Mouse (Mus musculus) hindbrain, embryonic 14.5 days (tissue): ENCODE data around the gene Ncor2. TPM values are rescaled to one million over a fixed set of nuclear protein-coding genes. Genes with fewer than 3 reads are reported as not detected.

Experiments
- ATAC-seq: fragments of 200-750 bp; cut with Nextera tagmentation; 2 replicates; pipeline ENCODE4 v1.8.0; 2017; ENCODE audit warnings: moderate number of reproducible peaks, mild to moderate bottlenecking, moderate TSS enrichment, moderate library complexity; ENCODE audit not compliant: low FRiP score
- DNase-seq: peaks from one replicate; pipeline ENCODE4 v3.0.0-alpha.2; 2015; ENCODE audit warnings: low spot score
- H3K27ac ChIP-seq: fragments of 300-500 bp; sonication (generic); 2 replicates; pipeline ENCODE4 v1.5.1; 2014; ENCODE audit warnings: mild to moderate bottlenecking, moderate library complexity
- H3K27me3 ChIP-seq: fragments of 300-500 bp; sonication (generic); 2 replicates; pipeline ENCODE4 v1.6.1; 2014; ENCODE audit warnings: mild to moderate bottlenecking, low read length, mixed read lengths; ENCODE audit not compliant: control insufficient read depth, insufficient read depth
- H3K36me3 ChIP-seq: fragments of 300-500 bp; sonication (generic); replicated peaks from 2 replicates; pipeline ENCODE4 v1.6.1; 2014; ENCODE audit not compliant: control insufficient read depth, insufficient read depth
- H3K4me1 ChIP-seq: fragments of 300-500 bp; sonication (generic); replicated peaks from 2 replicates; pipeline ENCODE4 v1.6.1; 2014; ENCODE audit warnings: antibody characterized with exemption, low read length, mixed read lengths; ENCODE audit not compliant: control insufficient read depth, insufficient read depth
- H3K4me2 ChIP-seq: fragments of 300-500 bp; sonication (generic); replicated peaks from 2 replicates; pipeline ENCODE4 v1.6.1; 2014; ENCODE audit warnings: mild to moderate bottlenecking, moderate library complexity
- H3K4me3 ChIP-seq: fragments of 300-500 bp; sonication (generic); replicated peaks from 2 replicates; pipeline ENCODE4 v1.5.1; 2014; ENCODE audit warnings: mild to moderate bottlenecking, low read length
- H3K9ac ChIP-seq: fragments of 300-500 bp; sonication (generic); 2 replicates; pipeline ENCODE4 v1.6.1; 2014
- H3K9me3 ChIP-seq: fragments of 300-500 bp; sonication (generic); 2 replicates; pipeline ENCODE4 v1.6.1; 2016; ENCODE audit warnings: low read length; ENCODE audit not compliant: control insufficient read depth
- WGBS: fragments of 180-500 bp; shearing (Covaris S2); extraction: QIAGEN DNeasy Blood & Tissue Kit; methylation state at CpG from one replicate; pipeline ENCODE4 v1.1.7; 2014; 5-methylcytosine and 5-hydroxymethylcytosine counted together
- polyA plus RNA-seq: library from polyadenylated mRNA; unstranded; fragments of >200 nt; fragmentation: Nextera tagmentation; extraction: Ambion mirVana; gene quantifications from 2 replicates; pipeline ENCODE4 v1.2.1, GENCODE M21; 2014

Gene Ncor2
- polyA plus RNA-seq, 1 experiment from 2014 or later, result 27.4 TPM

- ATAC-seq, result no peak
- WGBS, result 19% methylated on average over 23 of the region's 23 CpGs
Measured at GRCm38 (mm10) chr5:125183321-125184003, 4.4 kb upstream of the Ncor2 start.

GRCm38 (mm10) chr5:125180630-125181263 is 1.7 kb upstream of the Ncor2 start:
- DNase-seq, result no peak
- no peak overlapping the region for H3K27ac ChIP-seq

More at GRCm38 (mm10) chr5:125183321-125184003, 4.4 kb upstream of the Ncor2 start:
- Histone ChIP-seq H3K4me3 (no peak overlapping the region), H3K4me2 (peak overlapping the region; percentile 25), H3K9me3 (no peaks in the 10 kb centered on the region), H3K4me1 (peaks cover 12% of the 10 kb centered on the region), H3K36me3 (no peaks in the 10 kb centered on the region), H3K9ac (no peak overlapping the region), H3K27me3 (peaks cover 5% of the 10 kb centered on the region; the same call in 1 of the 2 replicates), H3K27ac (no peak overlapping the region)
- DNase-seq, result no peak

GRCm38 (mm10) chr5:125179735-125180629 is 963 bp upstream of the Ncor2 start:
- DNase-seq, result no peak
- H3K4me1 ChIP-seq, result peaks cover 38% of the 10 kb centered on the region

More at GRCm38 (mm10) chr5:125180630-125181263, 1.7 kb upstream of the Ncor2 start:
- no peaks in the 10 kb centered on the region for H3K36me3 ChIP-seq
- H3K4me3 ChIP-seq, result no peak overlapping the region
- no peak overlapping the region for H3K9ac ChIP-seq
- no peak for ATAC-seq
- peaks cover 5% of the 10 kb centered on the region; the same call in 1 of the 2 replicates for H3K27me3 ChIP-seq
- 81% methylated on average over 6 of the region's 6 CpGs for WGBS
- no peaks in the 10 kb centered on the region for H3K9me3 ChIP-seq
- H3K4me2 ChIP-seq, result no peak overlapping the region
- peaks cover 30% of the 10 kb centered on the region for H3K4me1 ChIP-seq

GRCm38 (mm10) chr5:125178171-125179006 is 630 bp downstream of the Ncor2 start:
- Histone ChIP-seq H3K9me3 (no peaks in the 10 kb centered on the region), H3K4me2 (peak overlapping the region; percentile 86), H3K4me1 (peaks cover 51% of the 10 kb centered on the region), H3K9ac (peak overlapping the region; percentile 87), H3K27me3 (no peaks in the 10 kb centered on the region), H3K27ac (peak overlapping the region; percentile 92), H3K36me3 (no peaks in the 10 kb centered on the region), H3K4me3 (peak overlapping the region; percentile 78)
- DNase-seq, result no peak
- ATAC-seq, result peak; percentile 15
- WGBS, result under 1% methylated on average over 57 of the region's 60 CpGs

More at GRCm38 (mm10) chr5:125179735-125180629, 963 bp upstream of the Ncor2 start:
- 2% methylated on average over 19 of the region's 25 CpGs for WGBS
- Histone ChIP-seq H3K36me3 (no peaks in the 10 kb centered on the region), H3K9me3 (no peaks in the 10 kb centered on the region), H3K4me3 (peak overlapping the region; percentile 78), H3K9ac (peak overlapping the region; percentile 46), H3K27ac (peak overlapping the region; percentile 92), H3K27me3 (peaks cover under 1% of the 10 kb centered on the region; the same call in 1 of the 2 replicates), H3K4me2 (peak overlapping the region; percentile 57)
- ATAC-seq, result peak; percentile 22; the same call in 1 of the 2 replicates

- ATAC-seq (peak; percentile 29; the same call in 1 of the 2 replicates), DNase-seq (peak; percentile 80)
- Histone ChIP-seq H3K9ac (peak overlapping the region; percentile 87), H3K4me2 (peak overlapping the region; percentile 86), H3K27ac (peak overlapping the region; percentile 92), H3K9me3 (no peaks in the 10 kb centered on the region), H3K4me1 (peaks cover 59% of the 10 kb centered on the region), H3K27me3 (no peaks in the 10 kb centered on the region), H3K4me3 (peak overlapping the region; percentile 78), H3K36me3 (no peaks in the 10 kb centered on the region)
- under 1% methylated on average over 42 of the region's 44 CpGs for WGBS
Measured at GRCm38 (mm10) chr5:125177481-125178134, 1.4 kb downstream of the Ncor2 start.

GRCm38 (mm10) chr5:125176864-125177263 is 2.2 kb downstream of the Ncor2 start:
- Histone ChIP-seq H3K4me1 (peaks cover 67% of the 10 kb centered on the region), H3K4me2 (peak overlapping the region; percentile 86), H3K9ac (peak overlapping the region; percentile 87), H3K4me3 (peak overlapping the region; percentile 78), H3K27me3 (no peaks in the 10 kb centered on the region), H3K36me3 (no peaks in the 10 kb centered on the region), H3K27ac (peak overlapping the region; percentile 92), H3K9me3 (no peaks in the 10 kb centered on the region)
- 5% methylated on average over 12 of the region's 12 CpGs for WGBS
- DNase-seq, result no peak
- no peak for ATAC-seq

- WGBS, result 19% methylated on average over 5 of the region's 5 CpGs
- ATAC-seq, result no peak
- Histone ChIP-seq H3K9ac (peak overlapping the region; percentile 87), H3K36me3 (no peaks in the 10 kb centered on the region), H3K4me1 (peaks cover 72% of the 10 kb centered on the region), H3K27ac (peak overlapping the region; percentile 92), H3K4me2 (peak overlapping the region; percentile 86), H3K4me3 (peak overlapping the region; percentile 78), H3K27me3 (no peaks in the 10 kb centered on the region), H3K9me3 (no peaks in the 10 kb centered on the region)
- DNase-seq, result no peak
Measured at GRCm38 (mm10) chr5:125176370-125176766, 2.7 kb downstream of the Ncor2 start.
